Mouse (Mus musculus) T-helper 2 cell (primary cell): ENCODE measurements around the gene Gm8159.
"Not testable (repeated sequence)": the region's sequence is repeated elsewhere in the genome, so short reads cannot be mapped to it uniquely, and the experiment has no call there.

Source experiments
- in situ Hi-C: fragments of 300-600 bp; cut with MboI, MseI; formaldehyde crosslinking; loops from one replicate; pipeline ENCODE4 v1.15.1; 2025; ENCODE audit warnings: high pct_unique_total_duplicates

The Gm8159 gene

GRCm38 (mm10) chr14:4632052-4632451 is at the start of gene Gm8159:
Gm8159 (plus strand) TSS chr14:4632352.
- in situ Hi-C loops: loop anchor here (25.0 kb wide), 3 partner anchors 695 to 1980 kb away; partner anchors contain the start of genes Gm21103, Gm3029 and Gm3460

- in situ Hi-C loops: loop anchor here (25.0 kb wide), 3 partner anchors 712 to 1963 kb away; partner anchors contain the start of genes Gm21103, Gm3029 and Gm3460
Observed at GRCm38 (mm10) chr14:4649309-4649708, 17.2 kb downstream of the Gm8159 start.

- in situ Hi-C loops: not testable (repeated sequence)
Observed at GRCm38 (mm10) chr14:4650324-4650723, 18.2 kb downstream of the Gm8159 start.

GRCm38 (mm10) chr14:4663892-4664291 is 31.7 kb downstream of the Gm8159 start, which contains the start of gene Gm3239:
Gm3239 (plus strand) TSS chr14:4664192.
- in situ Hi-C loops: not testable (repeated sequence)
